Mouse (Mus musculus): ENCODE measurements at regions not wholly inside any gene's neighbourhood (a gene's known extent, or its start where the extent isn't known, plus 50 kb on each side); places are given as distances from the start of the nearest gene placed in this dataset.

DNA sequence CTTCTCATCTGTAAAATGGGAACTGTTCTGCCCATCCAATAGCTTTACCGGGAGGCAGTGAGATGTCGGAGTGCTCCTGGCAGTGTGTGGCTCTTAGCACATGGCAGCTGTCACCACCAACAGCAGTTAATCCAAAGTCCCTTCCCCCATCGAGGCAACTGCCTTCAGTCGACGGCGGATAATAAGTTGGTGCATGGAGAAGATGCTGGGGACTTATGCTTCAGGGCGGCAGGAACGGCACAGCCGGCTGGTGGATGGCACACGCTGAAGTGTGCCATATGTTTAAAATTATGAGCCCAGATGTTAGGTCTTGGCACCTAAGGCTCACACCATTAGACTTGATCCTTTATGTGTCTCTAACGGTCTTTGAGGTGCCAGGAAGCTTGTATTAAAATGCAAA, 183.5 kb downstream of the Wdr11 start:
- no peak for TF ChIP-seq CTCF (IDR thresholded peaks at IDR 0.05; ENCODE audit: borderline replicate concordance, insufficient read depth, low read depth, low read length)
- TF ChIP-seq POLR2A (IDR thresholded peaks at IDR 0.05; ENCODE audit: borderline replicate concordance, insufficient read depth, low read length): no peak
